Mouse (Mus musculus) heart, postnatal 0 days (tissue): ENCODE measurements around the gene Rffl. TPM values are rescaled to one million over a fixed set of nuclear protein-coding genes. Genes with fewer than 3 reads are reported as not detected.

Experiments
- ATAC-seq: fragments of 200-750 bp; cut with Nextera tagmentation; 2 replicates; pipeline ENCODE4 v1.8.0; 2017; ENCODE audit warnings: low read depth, moderate number of reproducible peaks, moderate library complexity; ENCODE audit not compliant: insufficient read depth
- DNase-seq: peaks from one replicate; pipeline ENCODE4 v3.0.0-alpha.2; 2016; ENCODE audit warnings: low spot score
- H3K27ac ChIP-seq: fragments of 300-500 bp; sonication (generic); 2 replicates; pipeline ENCODE4 v1.5.1; 2014; ENCODE audit warnings: low read depth, mild to moderate bottlenecking
- H3K27me3 ChIP-seq: fragments of 300-500 bp; sonication (generic); 2 replicates; pipeline ENCODE4 v1.6.1; 2014; ENCODE audit warnings: low read length, mixed read lengths; ENCODE audit not compliant: control insufficient read depth, insufficient read depth
- H3K36me3 ChIP-seq: fragments of 300-500 bp; sonication (generic); replicated peaks from 2 replicates; pipeline ENCODE4 v1.6.1; 2014; ENCODE audit warnings: low read length, mixed read lengths; ENCODE audit not compliant: control insufficient read depth, insufficient read depth
- H3K4me1 ChIP-seq: fragments of 300-500 bp; sonication (generic); 2 replicates; pipeline ENCODE4 v1.6.1; 2014; ENCODE audit warnings: antibody characterized with exemption; ENCODE audit not compliant: control insufficient read depth, insufficient read depth
- H3K4me2 ChIP-seq: fragments of 300-500 bp; sonication (generic); 2 replicates; pipeline ENCODE4 v1.6.1; 2014; ENCODE audit warnings: low read depth, mild to moderate bottlenecking, low read length, moderate library complexity
- H3K4me3 ChIP-seq: fragments of 300-500 bp; sonication (generic); 2 replicates; pipeline ENCODE4 v1.5.1; 2014; ENCODE audit warnings: low read depth, low read length
- H3K9ac ChIP-seq: fragments of 300-500 bp; sonication (generic); replicated peaks from 2 replicates; pipeline ENCODE4 v1.6.1; 2014; ENCODE audit warnings: low read depth, low read length, mixed read lengths
- H3K9me3 ChIP-seq: fragments of 300-500 bp; sonication (generic); replicated peaks from 2 replicates; pipeline ENCODE4 v1.6.1; 2016; ENCODE audit warnings: low read length; ENCODE audit not compliant: control insufficient read depth
- CTCF ChIP-seq: IDR thresholded peaks from 2 replicates; pipeline ENCODE4 v1.5.1; 2016; ENCODE audit warnings: antibody characterized with exemption, control low read depth, low read depth
- EP300 ChIP-seq: IDR thresholded peaks from 2 replicates; pipeline ENCODE4 v1.6.1; 2016; ENCODE audit warnings: antibody characterized with exemption, low read depth
- WGBS: fragments of 180-500 bp; shearing (Covaris S2); extraction: QIAGEN DNeasy Blood & Tissue Kit; methylation state at CpG from one replicate; pipeline ENCODE4 v1.1.7; 2014; 5-methylcytosine and 5-hydroxymethylcytosine counted together
- polyA plus RNA-seq: library from polyadenylated mRNA; unstranded; fragments of >200 nt; fragmentation: Nextera tagmentation; extraction: Ambion mirVana; gene quantifications from 2 replicates; pipeline ENCODE4 v1.2.1, GENCODE M21; 2015
- total RNA-seq: library from RNA; depleted of rRNA; stranded (reverse); fragments of >200 nt; gene quantifications from 2 replicates; pipeline ENCODE4 v1.2.3, GENCODE M21; 2014; ENCODE audit warnings: low replicate concordance

The Rffl gene
- total and polyA plus RNA-seq, 2 experiments from 2014 or later, result 2.4 to 3.8 TPM

GRCm38 (mm10) chr11:82870173-82871030 lies 608 bp downstream of the Rffl start:
- Histone ChIP-seq H3K4me3 (peak overlapping the region; percentile 91), H3K4me1 (no peaks in the 10 kb centered on the region; the same call in 1 of the 2 replicates), H3K36me3 (no peaks in the 10 kb centered on the region), H3K27ac (peak overlapping the region; percentile 72), H3K27me3 (no peaks in the 10 kb centered on the region), H3K4me2 (peak overlapping the region; percentile 87), H3K9ac (peak overlapping the region; percentile 75), H3K9me3 (no peaks in the 10 kb centered on the region)
- ATAC-seq, result peak; percentile 27
- no peak for TF ChIP-seq CTCF
- no peak for TF ChIP-seq EP300
- 4% methylated on average over 36 of the region's 36 CpGs for WGBS
- peak; percentile 42 for DNase-seq

GRCm38 (mm10) chr11:82869506-82870172 lies 1.4 kb downstream of the Rffl start:
- Histone ChIP-seq H3K27ac (peak overlapping the region; percentile 72; the same call in 1 of the 2 replicates), H3K9me3 (no peaks in the 10 kb centered on the region), H3K4me3 (peak overlapping the region; percentile 91), H3K36me3 (no peaks in the 10 kb centered on the region), H3K4me2 (peak overlapping the region; percentile 87), H3K4me1 (no peaks in the 10 kb centered on the region; the same call in 1 of the 2 replicates), H3K27me3 (no peaks in the 10 kb centered on the region), H3K9ac (no peak overlapping the region)
- DNase-seq (peak; percentile 72), ATAC-seq (no peak)
- TF ChIP-seq CTCF (no peak), EP300 (no peak)
- WGBS, result 67% methylated on average over 9 of the region's 9 CpGs

DNA sequence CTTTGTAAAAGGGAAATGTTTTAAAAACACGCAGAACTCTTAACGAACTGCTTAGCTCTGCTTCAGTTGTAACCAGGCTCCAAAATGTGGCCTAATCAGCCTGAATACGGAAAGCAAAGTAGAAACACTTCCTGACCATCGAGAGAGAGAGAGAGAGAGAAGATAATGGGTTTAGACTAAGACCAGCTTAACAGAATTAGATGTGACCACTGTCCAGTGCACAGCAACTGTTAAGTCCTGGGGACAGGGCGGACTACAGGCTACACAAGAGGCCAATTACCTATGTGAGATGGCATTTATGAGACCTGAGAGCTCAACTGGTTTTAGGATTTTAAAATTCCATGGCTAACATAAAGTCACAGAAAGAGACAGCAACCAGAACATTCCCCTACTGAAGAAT lies 3.1 kb downstream of the Rffl start:
- H3K4me1 ChIP-seq, result no peaks in the 10 kb centered on the region; the same call in 1 of the 2 replicates
- H3K9me3 ChIP-seq, result no peaks in the 10 kb centered on the region
- TF ChIP-seq EP300 (no peak), CTCF (no peak)
- DNase-seq, result no peak
- H3K27me3 ChIP-seq, result no peaks in the 10 kb centered on the region
- H3K9ac ChIP-seq, result no peak overlapping the region
- ATAC-seq, result no peak
- 69% methylated on average over 5 of the region's 5 CpGs for WGBS
- no peaks in the 10 kb centered on the region for H3K36me3 ChIP-seq
- no peak overlapping the region for H3K27ac ChIP-seq
- H3K4me3 ChIP-seq, result no peak overlapping the region
- no peak overlapping the region for H3K4me2 ChIP-seq

- no peaks in the 10 kb centered on the region for H3K27me3 ChIP-seq
- no peak for ATAC-seq
- H3K36me3 ChIP-seq, result no peaks in the 10 kb centered on the region
- WGBS, result 33% methylated on average over 7 of the region's 7 CpGs
- H3K4me1 ChIP-seq, result no peaks in the 10 kb centered on the region; the same call in 1 of the 2 replicates
- no peaks in the 10 kb centered on the region for H3K9me3 ChIP-seq
- no peak overlapping the region for H3K27ac ChIP-seq
- TF ChIP-seq CTCF (no peak), EP300 (no peak)
- no peak overlapping the region for H3K4me3 ChIP-seq
- H3K9ac ChIP-seq, result no peak overlapping the region
- no peak overlapping the region for H3K4me2 ChIP-seq
- no peak for DNase-seq
Observed at GRCm38 (mm10) chr11:82866850-82867564, 4.0 kb downstream of the Rffl start.

DNA sequence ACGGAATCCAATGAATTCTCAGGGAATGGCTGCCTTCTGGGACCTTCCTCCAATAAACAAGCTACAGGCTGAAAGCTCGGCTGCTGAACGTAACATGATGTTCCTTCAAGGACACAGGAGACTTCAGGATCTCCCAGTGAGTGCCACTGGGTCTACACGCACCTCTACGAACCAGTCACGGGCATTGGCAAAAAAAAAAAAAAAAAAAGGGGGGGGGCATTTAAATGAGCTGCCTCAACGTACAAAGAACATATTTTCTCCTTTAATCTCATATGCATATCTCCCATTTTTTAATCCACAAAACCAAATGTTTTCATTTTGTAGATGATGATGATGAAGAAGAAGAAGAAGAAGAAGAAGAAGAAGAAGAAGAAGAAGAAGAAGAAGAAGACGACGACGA lies 5.1 kb downstream of the Rffl start:
- Histone ChIP-seq H3K4me1 (no peaks in the 10 kb centered on the region; the same call in 1 of the 2 replicates), H3K9me3 (no peaks in the 10 kb centered on the region), H3K27me3 (no peaks in the 10 kb centered on the region), H3K4me2 (no peak overlapping the region), H3K36me3 (no peaks in the 10 kb centered on the region), H3K4me3 (no peak overlapping the region), H3K9ac (no peak overlapping the region), H3K27ac (no peak overlapping the region)
- TF ChIP-seq EP300 (no peak), CTCF (no peak)
- 83% methylated on average over 10 of the region's 10 CpGs for WGBS
- ATAC-seq, result no peak
- no peak for DNase-seq
